ENCODE assay signal across 8 mouse cellular contexts in genomic region chr11:70645461-70646258, GRCm38 (mm10). TPM values are rescaled to one million over a fixed set of nuclear protein-coding genes. Genes with fewer than 3 reads are reported as not detected.
DNase-seq lines count a peak whose midpoint lies in the region; ATAC-seq and TF ChIP-seq lines count a peak whose summit lies in the region.

No protein-coding gene starts in this region.

- TF ChIP-seq EP300 in stomach, postnatal 0 days (optimal IDR thresholded peaks at IDR 0.05), result no peak

- no peak for TF ChIP-seq CTCF in stomach, postnatal 0 days (IDR thresholded peaks at IDR 0.05; ENCODE audit: low read depth)

- WGBS in limb, embryonic 15.5 days, result 85% methylated on average over 12 of the region's 12 CpGs
- 78% methylated on average over 12 of the region's 12 CpGs for WGBS in stomach, postnatal 0 days

- H3K36me3 ChIP-seq in limb, embryonic 15.5 days, result peaks cover 56% of the 10 kb centered on the region
- H3K36me3 ChIP-seq in stomach, postnatal 0 days (ENCODE audit: control insufficient read depth, insufficient read depth, low read length), result peaks cover 19% of the 10 kb centered on the region

- ATAC-seq in limb, embryonic 15.5 days (ENCODE audit: insufficient number of reproducible peaks, low FRiP score, low TSS enrichment, low read depth), result no peak
- no peak for ATAC-seq in stomach, postnatal 0 days (ENCODE audit: low FRiP score, low TSS enrichment)
- no peak for ATAC-seq in frontal cortex, adult (ENCODE audit: low TSS enrichment)

- peak overlapping the region; percentile 91 for H3K9ac ChIP-seq in limb, embryonic 15.5 days
- H3K9ac ChIP-seq in stomach, postnatal 0 days (ENCODE audit: low read length), result peak overlapping the region; percentile 83

- H3K4me1 ChIP-seq in limb, embryonic 15.5 days, result peaks cover 40% of the 10 kb centered on the region
- H3K4me1 ChIP-seq in stomach, postnatal 0 days (replicated peaks; ENCODE audit: control insufficient read depth, insufficient read depth), result peaks cover 3% of the 10 kb centered on the region

- H3K27me3 ChIP-seq in limb, embryonic 15.5 days, result no peaks in the 10 kb centered on the region
- no peaks in the 10 kb centered on the region for H3K27me3 ChIP-seq in stomach, postnatal 0 days (ENCODE audit: control insufficient read depth, insufficient read depth, low read length)

- H3K4me2 ChIP-seq in limb, embryonic 15.5 days, result peak overlapping the region; percentile 74
- H3K4me2 ChIP-seq in stomach, postnatal 0 days (replicated peaks; ENCODE audit: low read depth), result peak overlapping the region; percentile 71

- no peaks in the 10 kb centered on the region for H3K9me3 ChIP-seq in limb, embryonic 15.5 days
- H3K9me3 ChIP-seq in stomach, postnatal 0 days (ENCODE audit: control insufficient read depth, low read length), result no peaks in the 10 kb centered on the region

- DNase-seq in adrenal gland, adult (ENCODE audit: inconsistent age in 2 of 2, low spot score in 1 of 2), result peak; percentile 22 to 71
- DNase-seq in adrenal gland, postnatal 36 days, result no peak
- DNase-seq in thymus, postnatal 4 days, result peak; percentile 20
- no peak for DNase-seq in thymus, postnatal 25 days
- no peak for DNase-seq in stomach, postnatal 0 days (ENCODE audit: low spot score)
- no peak for DNase-seq in frontal cortex, postnatal 36 days (ENCODE audit: low spot score in 2 of 2)

- no peak overlapping the region for H3K27ac ChIP-seq in limb, embryonic 15.5 days
- H3K27ac ChIP-seq in stomach, postnatal 0 days (replicated peaks), result peak overlapping the region; percentile 79

- peak overlapping the region; percentile 75 for H3K4me3 ChIP-seq in limb, embryonic 15.5 days
- peak overlapping the region; percentile 54 for H3K4me3 ChIP-seq in stomach, postnatal 0 days (ENCODE audit: low read depth, low read length)

RNA-seq across cellular contexts. Expression of gene Rnf167, which starts 1.4 kb away (rescaled TPM):
- 10 to 100 TPM; 83.6 to 83.8 TPM for total RNA-seq in adrenal gland, postnatal 36 days (2021)
- 124 TPM in 2 replicates for polyA plus RNA-seq in limb, embryonic 15.5 days (2015; fragmentation: Nextera tagmentation; extraction: Ambion mirVana)
- polyA plus RNA-seq in stomach, postnatal 0 days (2015; fragmentation: Nextera tagmentation; extraction: Ambion mirVana), result 62.8 and 70.5 TPM in 2 replicates

RNA-seq across cellular contexts. Expression of gene Slc25a11, which starts 1.6 kb away (rescaled TPM):
- 100 to 1,000 TPM; 127 to 165 TPM for total RNA-seq in adrenal gland, postnatal 36 days (2021)
- polyA plus RNA-seq in limb, embryonic 15.5 days (2015; fragmentation: Nextera tagmentation; extraction: Ambion mirVana), result 165 and 188 TPM in 2 replicates
- 120 and 121 TPM in 2 replicates for polyA plus RNA-seq in stomach, postnatal 0 days (2015; fragmentation: Nextera tagmentation; extraction: Ambion mirVana)

RNA-seq across cellular contexts. Expression of gene Gp1ba, which starts 6.7 kb away (rescaled TPM):
- total RNA-seq in adrenal gland, postnatal 36 days (2021), result under 1 TPM in 1 of 2 experiments, not detected in 1; 0.13 TPM
- 0.26 and 0.29 TPM in 2 replicates for polyA plus RNA-seq in limb, embryonic 15.5 days (2015; fragmentation: Nextera tagmentation; extraction: Ambion mirVana)
- 0.06 and 0.07 TPM in 2 replicates for polyA plus RNA-seq in stomach, postnatal 0 days (2015; fragmentation: Nextera tagmentation; extraction: Ambion mirVana)

RNA-seq across cellular contexts. Expression of gene Pfn1, which starts 8.8 kb away (rescaled TPM):
- total RNA-seq in adrenal gland, postnatal 36 days (2021), result 100 to 1,000 TPM; 853 to 925 TPM
- 1,605 and 1,679 TPM in 2 replicates for polyA plus RNA-seq in limb, embryonic 15.5 days (2015; fragmentation: Nextera tagmentation; extraction: Ambion mirVana)
- polyA plus RNA-seq in stomach, postnatal 0 days (2015; fragmentation: Nextera tagmentation; extraction: Ambion mirVana), result 1,446 and 1,550 TPM in 2 replicates

RNA-seq across cellular contexts. Expression of gene Eno3, which starts 11.3 kb away (rescaled TPM):
- 10 to 100 TPM; 21.2 to 35.5 TPM for total RNA-seq in adrenal gland, postnatal 36 days (2021)
- polyA plus RNA-seq in limb, embryonic 15.5 days (2015; fragmentation: Nextera tagmentation; extraction: Ambion mirVana), result 71.5 and 252 TPM in 2 replicates
- 9.6 and 10.8 TPM in 2 replicates for polyA plus RNA-seq in stomach, postnatal 0 days (2015; fragmentation: Nextera tagmentation; extraction: Ambion mirVana)

Comparison
In these comparisons a context has a peak if more than half of its experiments do, and no peak if none do; other contexts are left out.
1. DNase-seq: peak in adrenal gland, adult (2 of 2) and thymus, postnatal 4 days (single experiment); none in adrenal gland, postnatal 36 days (0 of 2), thymus, postnatal 25 days (single experiment), stomach, postnatal 0 days (single experiment) and frontal cortex, postnatal 36 days (0 of 2).